Mouse (Mus musculus) lung, adult 18-20 months (tissue): Measurements from ENCODE around the gene Asb10.
"Not testable (repeated sequence)": the region's sequence is repeated elsewhere in the genome, so short reads cannot be mapped to it uniquely, and the experiment has no call there.

Source experiments
- DNase-seq, 2 experiments: peaks; one replicate each; pipeline ENCODE4 v3.0.0; 2022; ENCODE audit warnings: mixed read lengths in 2 of 2

Asb10 gene

GRCm38 (mm10) chr5:24540387-24541143, at the start of gene Asb10:
Gene Asb10 (minus strand): TSS chr5:24540978.
- peak; percentile 38 to 51 for DNase-seq

GRCm38 (mm10) chr5:24589511-24590500, 49.0 kb upstream of the Asb10 start:
- DNase-seq = no peak

GRCm38 (mm10) chr5:24587200-24587577, 46.4 kb upstream of the Asb10 start:
- DNase-seq = no peak

- peak; percentile 85 to 88 for DNase-seq
Observed at GRCm38 (mm10) chr5:24586547-24587199, 45.9 kb upstream of the Asb10 start, which contains the start of gene Chpf2. Gene Chpf2 (plus strand): TSS chr5:24586741.

GRCm38 (mm10) chr5:24586106-24586505, 45.3 kb upstream of the Asb10 start:
- DNase-seq = no peak

GRCm38 (mm10) chr5:24578109-24578963, 37.6 kb upstream of the Asb10 start:
- no peak for DNase-seq

- DNase-seq = peak; percentile 100
Observed at GRCm38 (mm10) chr5:24577183-24577929, 36.6 kb upstream of the Asb10 start, which contains the start of gene Abcf2. Gene Abcf2 (minus strand): TSS chr5:24577467.

GRCm38 (mm10) chr5:24576801-24577182, 36.0 kb upstream of the Asb10 start:
- DNase-seq = no peak

- DNase-seq = no peak
Observed at GRCm38 (mm10) chr5:24575948-24576347, 35.2 kb upstream of the Asb10 start.

GRCm38 (mm10) chr5:24556709-24557108, 15.9 kb upstream of the Asb10 start, which contains the start of gene 4931409K22Rik:
Gene 4931409K22Rik (minus strand): TSS chr5:24556809.
- DNase-seq = no peak

- DNase-seq = not testable (repeated sequence)
Observed at GRCm38 (mm10) chr5:24555335-24555734, 14.6 kb upstream of the Asb10 start.

GRCm38 (mm10) chr5:24553621-24554244, 13.0 kb upstream of the Asb10 start:
- no peak for DNase-seq

GRCm38 (mm10) chr5:24551317-24551688, 10.5 kb upstream of the Asb10 start:
- DNase-seq = no peak

- no peak for DNase-seq
Observed at GRCm38 (mm10) chr5:24550598-24551316, 10.0 kb upstream of the Asb10 start.

- no peak for DNase-seq
Observed at GRCm38 (mm10) chr5:24542643-24543042, 1.9 kb upstream of the Asb10 start.

GRCm38 (mm10) chr5:24541144-24541569, 379 bp upstream of the Asb10 start:
- DNase-seq = no peak

GRCm38 (mm10) chr5:24539571-24540296, 1.0 kb downstream of the Asb10 start:
- no peak for DNase-seq

GRCm38 (mm10) chr5:24537618-24538017, 3.2 kb downstream of the Asb10 start:
- no peak for DNase-seq

- DNase-seq = no peak
Observed at GRCm38 (mm10) chr5:24536511-24536910, 4.3 kb downstream of the Asb10 start.
